Mouse (Mus musculus) MEL (cell line): ENCODE measurements at regions not wholly inside any gene's neighbourhood (a gene's known extent, or its start where the extent isn't known, plus 50 kb on each side); places are given as distances from the start of the nearest gene placed in this dataset.

ENCODE experiments used
- DNase-seq: peaks from one replicate; pipeline ENCODE4 v3.0.0; 2011; ENCODE audit warnings: low read depth, low spot score
- H3K27ac ChIP-seq: 2 replicates; pipeline ENCODE4 v1.5.1; 2012; ENCODE audit warnings: low read depth, mild to moderate bottlenecking, control low read depth, low read length, moderate library complexity; ENCODE audit not compliant: control insufficient read depth
- H3K27me3 ChIP-seq, 2 experiments: fragments of 150-350 bp in 1 of 2; sonication (generic) in 1 of 2; 2 replicates each; pipeline ENCODE4 v1.6.1; 2012; ENCODE audit warnings: low read length in 2 of 2, mild to moderate bottlenecking in 2 of 2, improper control_type of control experiment in 1 of 2, moderate library complexity in 1 of 2; ENCODE audit not compliant: insufficient read depth in 2 of 2, control insufficient read depth in 1 of 2
- H3K36me3 ChIP-seq, 2 experiments: 2 replicates each; pipeline ENCODE4 v1.6.1; 2012 to 2014; ENCODE audit warnings: low read length in 2 of 2, improper control_type of control experiment in 1 of 2, inconsistent platforms in 1 of 2, mild to moderate bottlenecking in 1 of 2; ENCODE audit not compliant: insufficient read depth in 2 of 2, control insufficient read depth in 1 of 2
- H3K4me1 ChIP-seq, 2 experiments: fragments of 150-350 bp in 1 of 2; sonication (generic) in 1 of 2; 2 replicates each; pipeline ENCODE4 v1.6.1; 2012; ENCODE audit warnings: low read length in 2 of 2, improper control_type of control experiment in 1 of 2, mild to moderate bottlenecking in 1 of 2; ENCODE audit not compliant: insufficient read depth in 2 of 2, control insufficient read depth in 1 of 2
- H3K4me3 ChIP-seq, 2 experiments: fragments of 150-350 bp in 1 of 2; sonication (generic) in 1 of 2; 2 replicates each; pipeline ENCODE4 v1.5.1; 2012; ENCODE audit warnings: low read depth in 2 of 2, low read length in 2 of 2, mild to moderate bottlenecking in 2 of 2, moderate library complexity in 2 of 2, control low read depth in 1 of 2, improper control_type of control experiment in 1 of 2; ENCODE audit not compliant: control insufficient read depth in 1 of 2, insufficient read depth in 1 of 2
- H3K79me2 ChIP-seq: 2 replicates; pipeline ENCODE4 v1.6.1; 2012; ENCODE audit warnings: mild to moderate bottlenecking, low read length, moderate library complexity; ENCODE audit not compliant: control insufficient read depth, poor library complexity, insufficient read depth
- H3K9ac ChIP-seq: 2 replicates; pipeline ENCODE4 v1.6.1; 2012; ENCODE audit warnings: low read depth, mild to moderate bottlenecking, control low read depth, low read length, moderate library complexity; ENCODE audit not compliant: control insufficient read depth, poor library complexity, severe bottlenecking
- H3K9me3 ChIP-seq: fragments of 150-350 bp; sonication (generic); replicated peaks from 2 replicates; pipeline ENCODE4 v1.6.1; 2012; ENCODE audit warnings: mild to moderate bottlenecking, low read length, improper control_type of control experiment, moderate library complexity; ENCODE audit not compliant: insufficient read depth
- CHD1 ChIP-seq: IDR thresholded peaks from 2 replicates; pipeline ENCODE4 v1.6.1; 2012; ENCODE audit warnings: low read depth, mild to moderate bottlenecking, inconsistent platforms, low read length, improper control_type of control experiment
- CTCF ChIP-seq, 3 experiments: IDR thresholded peaks in 2 of 3; conservative IDR thresholded peaks in 1 of 3; 2 replicates each; pipeline ENCODE4 v1.5.1; 2011 to 2012; ENCODE audit warnings: low read length in 3 of 3, low read depth in 2 of 3, mild to moderate bottlenecking in 2 of 3, improper control_type of control experiment in 1 of 3, inconsistent platforms in 1 of 3, mixed read lengths in 1 of 3, moderate library complexity in 1 of 3; ENCODE audit not compliant: control insufficient read depth in 1 of 3, insufficient read depth in 1 of 3, poor library complexity in 1 of 3, severe bottlenecking in 1 of 3
- ELF1 ChIP-seq: IDR thresholded peaks from 2 replicates; pipeline ENCODE4 v1.6.1; 2014; ENCODE audit warnings: low read depth, mild to moderate bottlenecking, inconsistent platforms, low read length, improper control_type of control experiment, moderate library complexity
- EP300 ChIP-seq, 2 experiments: IDR thresholded peaks; 2 replicates each; pipeline ENCODE4 v1.6.1; 2011; ENCODE audit warnings: improper control_type of control experiment in 2 of 2, low read length in 2 of 2, low read depth in 1 of 2, mild to moderate bottlenecking in 1 of 2
- GABPA ChIP-seq: IDR thresholded peaks from 2 replicates; pipeline ENCODE4 v1.6.1; 2012; ENCODE audit warnings: low read depth, mild to moderate bottlenecking, inconsistent platforms, low read length, improper control_type of control experiment, moderate library complexity
- GATA1 ChIP-seq: IDR thresholded peaks from 2 replicates; pipeline ENCODE4 v1.6.1; 2011; ENCODE audit warnings: low read depth, low read length, improper control_type of control experiment
- JUND ChIP-seq: IDR thresholded peaks from 2 replicates; pipeline ENCODE4 v1.6.1; 2011; ENCODE audit warnings: low read depth, mild to moderate bottlenecking, improper control_type of control experiment, low read length
- MAFK ChIP-seq: IDR thresholded peaks from 2 replicates; pipeline ENCODE4 v1.6.1; 2011; ENCODE audit warnings: low read depth, mild to moderate bottlenecking, low read length, improper control_type of control experiment, borderline replicate concordance
- MAZ ChIP-seq: IDR thresholded peaks from 2 replicates; pipeline ENCODE4 v1.6.1; 2012; ENCODE audit warnings: low read depth, mild to moderate bottlenecking, inconsistent platforms, low read length, improper control_type of control experiment
- MYB ChIP-seq: IDR thresholded peaks from 2 replicates; pipeline ENCODE4 v1.6.1; 2011; ENCODE audit warnings: mild to moderate bottlenecking, low read depth, low read length, improper control_type of control experiment
- NELFE ChIP-seq: IDR thresholded peaks from 2 replicates; pipeline ENCODE4 v1.6.1; 2011; ENCODE audit warnings: low read depth, low read length, improper control_type of control experiment
- NRF1 ChIP-seq: IDR thresholded peaks from 2 replicates; pipeline ENCODE4 v1.6.1; 2014; ENCODE audit warnings: low read depth, mild to moderate bottlenecking, inconsistent platforms, low read length, improper control_type of control experiment, moderate library complexity; ENCODE audit not compliant: poor library complexity, insufficient read depth, severe bottlenecking
- POLR2A ChIP-seq, 2 experiments: IDR thresholded peaks; 2 replicates each; pipeline ENCODE4 v1.6.1; 2011 to 2012; ENCODE audit warnings: low read length in 2 of 2, mild to moderate bottlenecking in 2 of 2, control low read depth in 1 of 2, improper control_type of control experiment in 1 of 2, low read depth in 1 of 2, moderate library complexity in 1 of 2; ENCODE audit not compliant: control insufficient read depth in 1 of 2, insufficient read depth in 1 of 2, poor library complexity in 1 of 2
- POLR2AphosphoS2 ChIP-seq: IDR thresholded peaks from 2 replicates; pipeline ENCODE4 v1.6.1; 2011; ENCODE audit warnings: low read length, improper control_type of control experiment
- POLR2AphosphoS5 ChIP-seq: IDR thresholded peaks from 2 replicates; pipeline ENCODE4 v1.6.1; 2012; ENCODE audit warnings: low read depth, borderline replicate concordance, mild to moderate bottlenecking, inconsistent platforms, low read length, moderate library complexity, mixed read lengths
- RAD21 ChIP-seq: IDR thresholded peaks from 2 replicates; pipeline ENCODE4 v1.6.1; 2011; ENCODE audit warnings: mild to moderate bottlenecking, low read depth, low read length, improper control_type of control experiment
- RCOR1 ChIP-seq: IDR thresholded peaks from 2 replicates; pipeline ENCODE4 v1.6.1; 2012; ENCODE audit warnings: low read depth, mild to moderate bottlenecking, inconsistent platforms, low read length, improper control_type of control experiment
- SMC3 ChIP-seq: IDR thresholded peaks from 2 replicates; pipeline ENCODE4 v1.6.1; 2011; ENCODE audit warnings: low read depth, low read length, improper control_type of control experiment
- USF1 ChIP-seq: IDR thresholded peaks from 2 replicates; pipeline ENCODE4 v1.6.1; 2014; ENCODE audit warnings: low read depth, mild to moderate bottlenecking, inconsistent platforms, low read length, improper control_type of control experiment, moderate library complexity
- ZKSCAN1 ChIP-seq: IDR thresholded peaks from 2 replicates; pipeline ENCODE4 v1.6.1; 2012; ENCODE audit warnings: low read depth, mild to moderate bottlenecking, inconsistent platforms, low read length, improper control_type of control experiment, moderate library complexity
- ZNF384 ChIP-seq: IDR thresholded peaks from 2 replicates; pipeline ENCODE4 v1.6.1; 2012; ENCODE audit warnings: low read depth, mild to moderate bottlenecking, inconsistent platforms, low read length, improper control_type of control experiment

DNA sequence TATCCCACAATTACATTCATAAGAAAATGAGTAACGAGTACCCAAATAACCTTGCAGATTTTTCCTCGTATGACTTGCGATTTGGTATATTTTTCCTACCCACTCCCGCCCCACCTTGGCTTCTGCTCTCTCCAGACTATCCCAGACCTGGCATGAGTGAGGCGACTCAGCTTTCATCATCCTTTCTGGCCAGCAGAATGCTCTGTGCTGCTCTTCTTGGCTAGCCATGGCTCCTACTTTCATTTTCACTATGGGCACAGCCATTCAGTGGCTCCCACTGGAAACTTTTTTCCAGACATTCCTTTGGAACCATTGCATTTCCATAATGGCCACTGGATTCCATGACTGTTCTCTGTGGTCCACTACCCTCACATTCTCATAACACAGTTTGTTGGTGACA, 449.1 kb upstream of the Gm11114 start:
- H3K4me1 ChIP-seq, result no peaks in the 10 kb centered on the region
- TF ChIP-seq EP300 (IDR thresholded peaks at IDR 0.05; ENCODE audit: low read depth in 1 of 2, low read length in 2 of 2), result no peak
- TF ChIP-seq RCOR1, result no peak
- no peak for TF ChIP-seq MAZ
- H3K27me3 ChIP-seq, result no peaks in the 10 kb centered on the region
- no peak overlapping the region for H3K4me3 ChIP-seq
- no peaks in the 10 kb centered on the region for H3K36me3 ChIP-seq
- no peaks in the 10 kb centered on the region for H3K9me3 ChIP-seq
- H3K9ac ChIP-seq, result no peak overlapping the region
- no peaks in the 10 kb centered on the region for H3K79me2 ChIP-seq
- no peak for DNase-seq
- H3K27ac ChIP-seq, result no peak overlapping the region

GRCm38 (mm10) chr9:84894148-84894547, 418.4 kb upstream of the Gm11114 start:
- TF ChIP-seq SMC3 (no peak), GABPA (no peak), NELFE (no peak)
- TF ChIP-seq, all 39 proteins: peak for 0
- Histone ChIP-seq H3K27ac (no peak overlapping the region), H3K36me3 (no peaks in the 10 kb centered on the region), H3K9ac (no peak overlapping the region), H3K9me3 (no peaks in the 10 kb centered on the region), H3K79me2 (no peaks in the 10 kb centered on the region), H3K27me3 (no peaks in the 10 kb centered on the region), H3K4me1 (no peaks in the 10 kb centered on the region), H3K4me3 (no peak overlapping the region)
- no peak for DNase-seq

GRCm38 (mm10) chr9:84896073-84896472, 416.5 kb upstream of the Gm11114 start:
- Histone ChIP-seq H3K36me3 (no peaks in the 10 kb centered on the region), H3K79me2 (no peaks in the 10 kb centered on the region), H3K27ac (no peak overlapping the region), H3K9me3 (no peaks in the 10 kb centered on the region), H3K9ac (no peak overlapping the region), H3K27me3 (no peaks in the 10 kb centered on the region), H3K4me3 (no peak overlapping the region), H3K4me1 (no peaks in the 10 kb centered on the region)
- TF ChIP-seq POLR2AphosphoS2 (no peak), POLR2AphosphoS5 (no peak), MAFK (no peak), JUND (no peak), GABPA (no peak), USF1 (no peak), MYB (no peak), RAD21 (no peak), CHD1 (no peak), ZKSCAN1 (no peak), ZNF384 (no peak), POLR2A (IDR thresholded peaks at IDR 0.05; ENCODE audit: control insufficient read depth in 1 of 2, insufficient read depth in 1 of 2, low read depth in 1 of 2, low read length in 2 of 2, poor library complexity in 1 of 2) (no peak), CTCF (IDR thresholded peaks at IDR 0.05 in 2 of 3, conservative IDR thresholded peaks at IDR 0.05 in 1 of 3; ENCODE audit: control insufficient read depth in 1 of 3, insufficient read depth in 1 of 3, low read depth in 2 of 3, low read length in 3 of 3, poor library complexity in 1 of 3, severe bottlenecking in 1 of 3) (no peak), NRF1 (no peak), ELF1 (no peak), GATA1 (no peak)
- no peak for DNase-seq
